Mouse (Mus musculus) heart, postnatal 0 days (tissue): ENCODE data around the gene AC109138.7. TPM values are rescaled to one million over a fixed set of nuclear protein-coding genes. Genes with fewer than 3 reads are reported as not detected.
A peak's percentile ranks its signal among the peaks of the same experiment; 100 is the strongest.

ENCODE experiments used
- ATAC-seq: fragments of 200-750 bp; cut with Nextera tagmentation; 2 replicates; pipeline ENCODE4 v1.8.0; 2017; ENCODE audit warnings: low read depth, moderate number of reproducible peaks, moderate library complexity; ENCODE audit not compliant: insufficient read depth
- DNase-seq: peaks from one replicate; pipeline ENCODE4 v3.0.0-alpha.2; 2016; ENCODE audit warnings: low spot score
- H3K27ac ChIP-seq: fragments of 300-500 bp; sonication (generic); 2 replicates; pipeline ENCODE4 v1.5.1; 2014; ENCODE audit warnings: low read depth, mild to moderate bottlenecking
- H3K27me3 ChIP-seq: fragments of 300-500 bp; sonication (generic); 2 replicates; pipeline ENCODE4 v1.6.1; 2014; ENCODE audit warnings: low read length, mixed read lengths; ENCODE audit not compliant: control insufficient read depth, insufficient read depth
- H3K36me3 ChIP-seq: fragments of 300-500 bp; sonication (generic); replicated peaks from 2 replicates; pipeline ENCODE4 v1.6.1; 2014; ENCODE audit warnings: low read length, mixed read lengths; ENCODE audit not compliant: control insufficient read depth, insufficient read depth
- H3K4me1 ChIP-seq: fragments of 300-500 bp; sonication (generic); 2 replicates; pipeline ENCODE4 v1.6.1; 2014; ENCODE audit warnings: antibody characterized with exemption; ENCODE audit not compliant: control insufficient read depth, insufficient read depth
- H3K4me2 ChIP-seq: fragments of 300-500 bp; sonication (generic); 2 replicates; pipeline ENCODE4 v1.6.1; 2014; ENCODE audit warnings: low read depth, mild to moderate bottlenecking, low read length, moderate library complexity
- H3K4me3 ChIP-seq: fragments of 300-500 bp; sonication (generic); 2 replicates; pipeline ENCODE4 v1.5.1; 2014; ENCODE audit warnings: low read depth, low read length
- H3K9ac ChIP-seq: fragments of 300-500 bp; sonication (generic); replicated peaks from 2 replicates; pipeline ENCODE4 v1.6.1; 2014; ENCODE audit warnings: low read depth, low read length, mixed read lengths
- H3K9me3 ChIP-seq: fragments of 300-500 bp; sonication (generic); replicated peaks from 2 replicates; pipeline ENCODE4 v1.6.1; 2016; ENCODE audit warnings: low read length; ENCODE audit not compliant: control insufficient read depth
- CTCF ChIP-seq: IDR thresholded peaks from 2 replicates; pipeline ENCODE4 v1.5.1; 2016; ENCODE audit warnings: antibody characterized with exemption, control low read depth, low read depth
- EP300 ChIP-seq: IDR thresholded peaks from 2 replicates; pipeline ENCODE4 v1.6.1; 2016; ENCODE audit warnings: antibody characterized with exemption, low read depth
- WGBS: fragments of 180-500 bp; shearing (Covaris S2); extraction: QIAGEN DNeasy Blood & Tissue Kit; methylation state at CpG from one replicate; pipeline ENCODE4 v1.1.7; 2014; 5-methylcytosine and 5-hydroxymethylcytosine counted together
- polyA plus RNA-seq: library from polyadenylated mRNA; unstranded; fragments of >200 nt; fragmentation: Nextera tagmentation; extraction: Ambion mirVana; gene quantifications from 2 replicates; pipeline ENCODE4 v1.2.1, GENCODE M21; 2015
- total RNA-seq: library from RNA; depleted of rRNA; stranded (reverse); fragments of >200 nt; gene quantifications from 2 replicates; pipeline ENCODE4 v1.2.3, GENCODE M21; 2014; ENCODE audit warnings: low replicate concordance

AC109138.7 gene
- total and polyA plus RNA-seq, 2 experiments from 2014 or later, result not detected

- Histone ChIP-seq H3K9ac (0 out of 2 replicates have a peak overlapping the region, but pooled peaks have one; percentile 18), H3K27ac (no peak overlapping the region), H3K4me1 (peaks cover 21% of the 10 kb centered on the region), H3K9me3 (no peaks in the 10 kb centered on the region), H3K27me3 (peaks cover 12% of the 10 kb centered on the region; the same call in 1 of the 2 replicates), H3K36me3 (no peaks in the 10 kb centered on the region), H3K4me3 (no peak overlapping the region), H3K4me2 (no peak overlapping the region)
- no peak for TF ChIP-seq CTCF
- no peak for TF ChIP-seq EP300
- DNase-seq (no peak), ATAC-seq (no peak)
- WGBS, result 47% methylated on average over 4 of the region's 4 CpGs
Measured at GRCm38 (mm10) chr19:4220416-4220815, 6.3 kb downstream of the AC109138.7 start.

DNA sequence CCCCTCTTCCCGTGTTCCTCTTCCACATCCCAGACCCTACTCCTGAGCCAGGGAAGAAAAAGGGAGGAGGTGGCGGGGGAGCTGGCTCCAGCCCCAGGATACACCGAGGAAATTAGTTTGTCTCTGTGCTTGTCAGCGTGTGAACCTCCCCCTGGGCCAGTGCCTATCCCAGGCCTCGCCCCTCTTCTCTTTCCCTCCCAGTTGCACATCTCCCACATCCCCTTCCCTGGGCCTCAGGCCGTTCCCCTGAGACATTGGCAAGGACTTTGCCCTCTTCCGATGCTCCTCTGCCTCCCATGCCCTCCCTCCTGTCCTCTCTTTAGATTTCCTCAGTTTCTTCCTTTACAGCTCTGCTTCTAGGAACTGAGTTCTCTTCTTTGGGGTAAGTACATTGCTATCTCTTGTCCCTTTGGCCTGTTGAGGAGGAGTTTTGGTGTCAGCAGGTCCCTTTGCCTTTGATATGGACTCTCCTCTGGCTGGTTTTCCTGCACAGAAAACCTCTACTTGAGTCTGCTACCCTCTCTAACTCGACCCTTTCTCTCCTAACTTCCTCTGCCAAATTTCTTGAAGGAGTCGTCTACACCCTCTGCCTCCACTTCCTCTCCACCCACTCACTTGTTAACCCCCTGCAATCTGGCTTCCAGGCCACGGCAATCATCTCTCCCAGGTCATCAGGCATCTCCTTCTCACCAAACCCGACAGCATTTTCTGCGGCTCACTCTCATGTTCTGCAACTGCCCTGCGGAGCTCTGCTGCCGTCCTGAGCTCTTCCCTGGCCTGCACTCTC, 7.0 kb downstream of the AC109138.7 start:
- H3K4me3 ChIP-seq, result no peak overlapping the region
- no peak for TF ChIP-seq EP300
- TF ChIP-seq CTCF, result no peak
- no peak overlapping the region for H3K27ac ChIP-seq
- H3K27me3 ChIP-seq, result 0 out of 2 replicates have a peak, but pooled peaks cover 8% of the 10 kb centered on the region
- peak overlapping the region; percentile 17 for H3K4me2 ChIP-seq
- 0 out of 2 replicates have a peak, but pooled peaks have one; percentile 7 for ATAC-seq
- no peaks in the 10 kb centered on the region for H3K9me3 ChIP-seq
- no peak overlapping the region for H3K9ac ChIP-seq
- peaks cover 14% of the 10 kb centered on the region for H3K4me1 ChIP-seq
- DNase-seq, result no peak
- H3K36me3 ChIP-seq, result no peaks in the 10 kb centered on the region
- WGBS, result 32% methylated on average over 13 of the region's 14 CpGs

- TF ChIP-seq CTCF, result no peak
- no peak for TF ChIP-seq EP300
- no peaks in the 10 kb centered on the region for H3K36me3 ChIP-seq
- WGBS, result 67% methylated on average over 11 of the region's 11 CpGs
- no peak overlapping the region for H3K4me2 ChIP-seq
- H3K4me3 ChIP-seq, result no peak overlapping the region
- H3K9me3 ChIP-seq, result no peaks in the 10 kb centered on the region
- peaks cover 13% of the 10 kb centered on the region; the same call in 1 of the 2 replicates for H3K4me1 ChIP-seq
- H3K9ac ChIP-seq, result no peak overlapping the region
- DNase-seq, result no peak
- H3K27ac ChIP-seq, result no peak overlapping the region
- no peaks in the 10 kb centered on the region for H3K27me3 ChIP-seq
- ATAC-seq, result no peak
Measured at GRCm38 (mm10) chr19:4222165-4222564, 8.0 kb downstream of the AC109138.7 start.

GRCm38 (mm10) chr19:4226779-4227178, 12.6 kb downstream of the AC109138.7 start:
- ATAC-seq (no peak), DNase-seq (no peak)
- Histone ChIP-seq H3K36me3 (no peaks in the 10 kb centered on the region), H3K4me2 (no peak overlapping the region), H3K9ac (no peak overlapping the region), H3K4me1 (no peaks in the 10 kb centered on the region; the same call in 1 of the 2 replicates), H3K27ac (no peak overlapping the region), H3K9me3 (no peaks in the 10 kb centered on the region), H3K4me3 (no peak overlapping the region), H3K27me3 (no peaks in the 10 kb centered on the region)
- TF ChIP-seq CTCF (no peak), EP300 (no peak)
- 87% methylated on average over 7 of the region's 7 CpGs for WGBS

- H3K9ac ChIP-seq, result no peak overlapping the region
- no peaks in the 10 kb centered on the region for H3K27me3 ChIP-seq
- no peaks in the 10 kb centered on the region for H3K9me3 ChIP-seq
- H3K4me2 ChIP-seq, result no peak overlapping the region
- no peaks in the 10 kb centered on the region for H3K36me3 ChIP-seq
- H3K27ac ChIP-seq, result no peak overlapping the region
- DNase-seq (no peak), ATAC-seq (no peak)
- no peak for TF ChIP-seq CTCF
- TF ChIP-seq EP300, result no peak
- no peak overlapping the region for H3K4me3 ChIP-seq
- 59% methylated on average over 5 of the region's 5 CpGs for WGBS
- peaks cover 2% of the 10 kb centered on the region; the same call in 1 of the 2 replicates for H3K4me1 ChIP-seq
Measured at GRCm38 (mm10) chr19:4227446-4227845, 13.3 kb downstream of the AC109138.7 start.
